ENCODE assay signal across 7 mouse cellular contexts in genomic region chr6:68828460-68828859, GRCm38 (mm10).
A peak's percentile ranks its signal among the peaks of the same experiment; 100 is the strongest.
DNase-seq lines count a peak whose midpoint lies in the region; ATAC-seq and TF ChIP-seq lines count a peak whose summit lies in the region.
"Not testable (repeated sequence)": the region's sequence is repeated elsewhere in the genome, so short reads cannot be mapped to it uniquely, and the experiment has no call there.

No protein-coding gene starts in this region.

- H3K27ac ChIP-seq in CH12.LX (ENCODE audit: insufficient read depth, low read depth); MEL (ENCODE audit: control insufficient read depth, low read depth, low read length); hindbrain, postnatal 0 days; layer of hippocampus, adult 2 months; left cerebral cortex, adult 2 months; midbrain, postnatal 0 days (ENCODE audit: low read depth, low read length): not testable (repeated sequence)

- TF ChIP-seq RAD21 in CH12.LX (IDR thresholded peaks at IDR 0.05; ENCODE audit: low read depth, low read length), result peak; percentile 81
- TF ChIP-seq RAD21 in MEL (IDR thresholded peaks at IDR 0.05; ENCODE audit: low read depth, low read length), result peak; percentile 15

- CTCF ChIA-PET in Patski (lab: Charles Lee), result interaction anchor here (0.6 kb wide), 1 partner anchor 11 kb away, joined by 3 read pairs; no protein-coding TSS in a partner anchor

- intact Hi-C loops in left cerebral cortex, adult 2 months (cut with DNase I), result not testable (repeated sequence)

- H3K9me3 ChIP-seq in CH12.LX (replicated peaks; ENCODE audit: low read length); MEL (replicated peaks; ENCODE audit: insufficient read depth, low read length); hindbrain, postnatal 0 days (ENCODE audit: low read length); midbrain, postnatal 0 days (ENCODE audit: low read length): not testable (repeated sequence)

- dilution Hi-C loops in CH12.LX (cut with MboI; ENCODE audit: extremely low pct_ligation_motif_present, extremely low pct_unique_long_range_greater_than_20kb, low sequenced_read_pairs), result not testable (repeated sequence)

- DNase-seq in CH12.LX (ENCODE audit: extremely low read depth), result peak; percentile 10
- DNase-seq in MEL (ENCODE audit: low read depth, low spot score); Patski (ENCODE audit: low read depth, low spot score); layer of hippocampus, adult 2 months (ENCODE audit: low spot score in 2 of 2); left cerebral cortex, adult 2 months (ENCODE audit: extremely low spot score in 1 of 2, low spot score in 2 of 2); midbrain, postnatal 0 days (ENCODE audit: low spot score): not testable (repeated sequence)
- peak; percentile 14 for DNase-seq in hindbrain, postnatal 0 days (ENCODE audit: low spot score)

- not testable (repeated sequence) for H3K79me2 ChIP-seq in CH12.LX (replicated peaks; ENCODE audit: control insufficient read depth, extremely low read depth, insufficient read depth, poor library complexity, severe bottlenecking); MEL (ENCODE audit: control insufficient read depth, insufficient read depth, low read length, poor library complexity)

- ATAC-seq in Patski; hindbrain, postnatal 0 days; midbrain, postnatal 0 days (ENCODE audit: low FRiP score): not testable (repeated sequence)

- not testable (repeated sequence) for H3K27me3 ChIP-seq in CH12.LX (replicated peaks); MEL (ENCODE audit: control insufficient read depth in 1 of 2, insufficient read depth in 2 of 2, low read length in 2 of 2); Patski; hindbrain, postnatal 0 days (ENCODE audit: insufficient read depth, low read length); midbrain, postnatal 0 days (ENCODE audit: insufficient read depth, low read length)

- not testable (repeated sequence) for TF ChIP-seq EP300 in CH12.LX (IDR thresholded peaks at IDR 0.05; ENCODE audit: low read length); MEL (IDR thresholded peaks at IDR 0.05; ENCODE audit: low read depth in 1 of 2, low read length in 2 of 2)

- not testable (repeated sequence) for H3K36me3 ChIP-seq in CH12.LX (replicated peaks in 1 of 2; ENCODE audit: control insufficient read depth in 1 of 2, insufficient read depth in 1 of 2, low read length in 1 of 2); MEL (ENCODE audit: control insufficient read depth in 1 of 2, insufficient read depth in 2 of 2, low read length in 2 of 2); hindbrain, postnatal 0 days (ENCODE audit: insufficient read depth, low read length); midbrain, postnatal 0 days (ENCODE audit: insufficient read depth, low read length)

- in situ Hi-C loops in CH12.LX (cut with MboI; ENCODE audit: low pct_ligation_motif_present, low pct_unique_long_range_greater_than_20kb, low sequenced_read_pairs), result loop anchor here (10.0 kb wide), 1 partner anchor 86 kb away; no protein-coding TSS in a partner anchor
- in situ Hi-C loops in Patski (cut with MboI; ENCODE audit: low pct_unique_long_range_greater_than_20kb), result not testable (repeated sequence)

- not testable (repeated sequence) for H3K4me3 ChIP-seq in CH12.LX (replicated peaks in 1 of 3; ENCODE audit: low read depth in 2 of 3, low read length in 2 of 3, poor library complexity in 1 of 3); MEL (ENCODE audit: control insufficient read depth in 1 of 2, insufficient read depth in 1 of 2, low read depth in 2 of 2, low read length in 2 of 2); hindbrain, postnatal 0 days (ENCODE audit: low read length); layer of hippocampus, adult 2 months; left cerebral cortex, adult 2 months; midbrain, postnatal 0 days (ENCODE audit: low read depth, low read length)

- peaks cover 0 to 13% of the 10 kb centered on the region in 2 experiments; a peak in 2 of 4 replicates for H3K4me1 ChIP-seq in CH12.LX (ENCODE audit: control insufficient read depth in 1 of 2, insufficient read depth in 2 of 2)
- H3K4me1 ChIP-seq in MEL (ENCODE audit: control insufficient read depth in 1 of 2, insufficient read depth in 2 of 2, low read length in 2 of 2); hindbrain, postnatal 0 days (ENCODE audit: insufficient read depth, low read length); midbrain, postnatal 0 days (ENCODE audit: insufficient read depth, low read length): not testable (repeated sequence)

- POLR2A ChIA-PET in Patski (lab: Charles Lee), result not testable (repeated sequence)

- TF ChIP-seq CTCF in CH12.LX (conservative IDR thresholded peaks at IDR 0.05 in 1 of 2, IDR thresholded peaks at IDR 0.05 in 1 of 2; ENCODE audit: low read depth in 2 of 2, low read length in 2 of 2) (peak in 1 of 2 experiments; percentile 71; a peak in 2 of 4 replicates), MEL (IDR thresholded peaks at IDR 0.05 in 2 of 3, conservative IDR thresholded peaks at IDR 0.05 in 1 of 3; ENCODE audit: control insufficient read depth in 1 of 3, insufficient read depth in 1 of 3, low read depth in 2 of 3, low read length in 3 of 3, poor library complexity in 1 of 3, severe bottlenecking in 1 of 3) (peak in 1 of 3 experiments; percentile 3; a peak in 1 of 6 replicates), Patski (IDR thresholded peaks at IDR 0.05) (peak; percentile 5)
- peak; percentile 31; the same call in 1 of the 2 replicates for TF ChIP-seq CTCF in hindbrain, postnatal 0 days (IDR thresholded peaks at IDR 0.05; ENCODE audit: low read depth)
- peak; percentile 60 for TF ChIP-seq CTCF in layer of hippocampus, adult 2 months (conservative IDR thresholded peaks at IDR 0.05)
- TF ChIP-seq CTCF in left cerebral cortex, adult 2 months (IDR thresholded peaks at IDR 0.05), result peak; percentile 38
- peak; percentile 56 for TF ChIP-seq CTCF in midbrain, postnatal 0 days (IDR thresholded peaks at IDR 0.05)

- not testable (repeated sequence) for H3K9ac ChIP-seq in CH12.LX (ENCODE audit: insufficient read depth, low read depth); MEL (ENCODE audit: control insufficient read depth, low read depth, low read length, poor library complexity, severe bottlenecking); hindbrain, postnatal 0 days (replicated peaks; ENCODE audit: low read length); midbrain, postnatal 0 days (replicated peaks; ENCODE audit: low read length, poor library complexity, severe bottlenecking)

- not testable (repeated sequence) for H3K4me2 ChIP-seq in CH12.LX (ENCODE audit: insufficient read depth, low read depth, poor library complexity, severe bottlenecking); hindbrain, postnatal 0 days (ENCODE audit: low read depth, low read length); midbrain, postnatal 0 days (ENCODE audit: low read depth, low read length, poor library complexity, severe bottlenecking)

- 86% methylated on average over 1 of the region's 1 CpGs for WGBS in hindbrain, postnatal 0 days
- WGBS in midbrain, postnatal 0 days, result 96% methylated on average over 1 of the region's 1 CpGs

- TF ChIP-seq POLR2A in CH12.LX (IDR thresholded peaks at IDR 0.05; ENCODE audit: low read depth, low read length); MEL (IDR thresholded peaks at IDR 0.05; ENCODE audit: control insufficient read depth in 1 of 2, insufficient read depth in 1 of 2, low read depth in 1 of 2, low read length in 2 of 2, poor library complexity in 1 of 2): not testable (repeated sequence)

TF ChIP-seq in CH12.LX, 34 proteins besides CTCF, POLR2A, EP300 and RAD21:
- peak; percentile 76 for TF ChIP-seq SMC3 (IDR thresholded peaks at IDR 0.05; ENCODE audit: low read depth, low read length)
- TF ChIP-seq ZNF384 (IDR thresholded peaks at IDR 0.05; ENCODE audit: low read depth, low read length), result peak; percentile 85
- peak; percentile 74 for TF ChIP-seq ZC3H11A (IDR thresholded peaks at IDR 0.05; ENCODE audit: low read depth, low read length)
